Mouse (Mus musculus) retina, postnatal 1 day (tissue): ENCODE measurements around the gene Hist2h2bb.
"Not testable (repeated sequence)": the region's sequence is repeated elsewhere in the genome, so short reads cannot be mapped to it uniquely, and the experiment has no call there.

Experiments used
- DNase-seq: peaks from one replicate; pipeline ENCODE4 v3.0.0-alpha.2; 2012

The Hist2h2bb gene

GRCm38 (mm10) chr3:96264404-96264949 lies 5.1 kb upstream of the Hist2h2bb start:
- peak; percentile 11 for DNase-seq

DNA sequence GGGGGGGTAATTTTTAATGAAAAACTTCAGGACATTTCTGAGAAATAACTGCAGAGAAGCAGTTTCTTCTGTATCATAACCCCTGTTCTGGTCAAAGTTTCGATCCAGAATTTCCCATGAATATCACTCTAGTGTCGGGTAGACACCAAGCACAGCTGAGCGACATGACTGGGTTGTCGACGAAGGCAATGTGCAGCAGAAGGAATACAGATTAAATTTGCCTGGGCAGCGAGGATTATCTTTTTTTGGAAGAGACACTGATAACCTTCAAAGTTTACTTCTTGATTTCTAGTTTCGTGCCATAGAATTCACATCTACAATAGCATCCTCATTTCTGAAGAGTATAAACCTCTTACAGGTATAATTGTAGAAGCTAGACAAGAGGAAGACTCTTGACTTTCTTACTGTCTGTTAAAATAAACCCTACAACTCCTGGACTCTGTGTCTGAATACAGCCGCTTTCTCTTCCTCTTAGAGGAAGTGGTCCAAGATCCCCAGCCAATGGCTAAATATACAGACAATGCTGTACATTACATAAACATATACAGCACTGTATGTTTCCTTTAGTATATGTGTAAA lies 3.3 kb upstream of the Hist2h2bb start:
- DNase-seq: no peak

GRCm38 (mm10) chr3:96267541-96267940 lies 2.0 kb upstream of the Hist2h2bb start:
- DNase-seq: no peak

DNA sequence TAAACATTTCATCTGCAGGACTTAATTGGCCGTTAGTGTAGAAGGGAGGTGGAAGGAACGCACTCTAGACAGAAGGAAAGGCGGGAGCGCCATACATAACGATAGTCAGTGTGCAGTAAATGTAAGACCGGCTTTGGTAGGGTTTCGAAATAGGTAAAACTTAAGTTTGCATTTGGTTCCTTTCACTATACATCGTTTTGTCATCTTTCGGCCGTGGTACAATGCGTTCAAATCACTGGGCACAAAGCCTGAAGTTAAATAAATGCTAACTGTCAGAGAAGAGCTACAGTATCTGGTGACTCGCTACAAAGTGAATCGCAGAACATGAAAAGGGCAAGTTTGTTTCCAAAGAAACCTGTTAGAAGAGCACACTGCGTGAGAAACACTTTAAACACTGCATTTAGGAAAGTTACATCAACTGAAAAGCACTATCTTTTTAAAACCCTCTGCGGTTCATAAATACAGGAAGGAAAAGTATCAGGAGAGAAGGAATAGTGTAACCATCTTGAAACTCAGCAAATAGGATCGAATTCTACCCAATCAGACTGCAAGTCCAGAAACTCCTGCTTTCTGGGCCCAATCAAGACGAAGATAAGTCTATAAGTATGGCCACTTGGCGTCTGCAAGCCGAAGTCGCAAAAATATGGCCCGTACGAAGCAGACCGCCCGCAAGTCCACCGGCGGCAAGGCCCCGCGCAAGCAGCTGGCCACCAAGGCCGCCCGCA lies 1.3 kb upstream of the Hist2h2bb start, which contains the start of gene Hist2h3b:
TSS of gene Hist2h3b (plus strand) at position 604 of the 725 bp plus-strand sequence.
- DNase-seq: peak; percentile 94

DNA sequence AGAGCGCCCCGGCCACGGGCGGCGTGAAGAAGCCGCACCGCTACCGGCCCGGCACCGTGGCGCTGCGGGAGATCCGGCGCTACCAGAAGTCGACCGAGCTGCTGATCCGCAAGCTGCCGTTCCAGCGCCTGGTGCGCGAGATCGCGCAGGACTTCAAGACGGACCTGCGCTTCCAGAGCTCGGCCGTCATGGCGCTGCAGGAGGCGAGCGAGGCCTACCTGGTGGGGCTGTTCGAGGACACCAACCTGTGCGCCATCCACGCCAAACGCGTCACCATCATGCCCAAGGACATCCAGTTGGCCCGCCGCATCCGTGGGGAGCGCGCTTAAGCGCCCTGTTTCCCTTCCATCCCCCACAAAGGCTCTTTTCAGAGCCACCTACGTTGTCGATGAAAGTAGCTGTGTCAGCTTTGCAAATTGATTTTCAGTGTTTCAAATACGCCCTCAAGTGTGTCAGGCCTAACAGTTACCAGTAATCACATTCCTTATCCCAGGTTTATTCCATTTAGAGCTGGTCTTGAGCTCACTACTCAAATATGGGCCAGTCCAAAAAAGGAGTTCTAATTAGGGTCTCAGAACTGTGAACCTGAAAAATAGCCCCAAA lies 675 bp upstream of the Hist2h2bb start:
- DNase-seq: not testable (repeated sequence)

DNA sequence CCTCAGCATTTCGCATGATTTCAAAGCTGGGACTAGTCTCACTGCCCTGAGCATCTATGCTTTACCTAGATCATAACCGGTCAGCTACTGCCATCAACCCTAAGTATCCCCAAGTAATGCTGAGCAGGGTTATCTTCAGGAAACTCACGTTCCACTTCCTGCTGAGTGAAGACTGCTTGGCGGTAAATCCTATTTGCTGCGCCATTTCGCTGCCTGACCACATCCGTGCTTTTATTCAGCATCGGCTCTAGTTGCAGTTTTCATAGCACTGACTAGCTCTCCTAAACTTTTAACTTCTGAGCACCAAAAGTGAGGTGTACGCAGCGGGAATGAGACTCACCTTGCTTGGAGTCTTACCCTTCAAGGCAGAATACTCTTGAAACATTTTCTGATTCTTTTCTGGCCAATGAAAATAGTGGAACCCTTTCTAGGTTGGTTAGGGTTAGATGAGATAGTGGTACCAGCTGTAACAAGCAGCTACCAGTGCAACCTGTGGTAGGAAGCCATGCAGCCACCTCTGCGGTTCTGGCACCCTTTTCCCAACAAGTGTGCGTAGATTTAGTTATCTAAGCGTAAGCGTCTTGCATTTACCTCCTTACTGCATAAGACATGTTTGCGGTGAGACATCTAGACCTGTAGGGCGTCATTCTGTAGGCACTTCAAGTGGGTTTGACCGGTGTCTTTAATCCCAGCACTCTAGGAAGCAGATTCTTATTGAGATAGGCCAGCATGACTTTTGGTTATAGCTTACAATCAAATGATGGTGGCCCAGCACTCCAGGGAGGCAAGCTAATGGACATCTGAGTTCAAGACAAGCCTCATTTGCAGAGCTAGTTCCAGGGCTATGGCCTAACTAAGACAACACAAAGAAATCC lies 4.3 kb downstream of the Hist2h2bb start:
- DNase-seq: no peak

GRCm38 (mm10) chr3:96277428-96277799 lies 7.9 kb downstream of the Hist2h2bb start:
- peak; percentile 64 for DNase-seq

DNA sequence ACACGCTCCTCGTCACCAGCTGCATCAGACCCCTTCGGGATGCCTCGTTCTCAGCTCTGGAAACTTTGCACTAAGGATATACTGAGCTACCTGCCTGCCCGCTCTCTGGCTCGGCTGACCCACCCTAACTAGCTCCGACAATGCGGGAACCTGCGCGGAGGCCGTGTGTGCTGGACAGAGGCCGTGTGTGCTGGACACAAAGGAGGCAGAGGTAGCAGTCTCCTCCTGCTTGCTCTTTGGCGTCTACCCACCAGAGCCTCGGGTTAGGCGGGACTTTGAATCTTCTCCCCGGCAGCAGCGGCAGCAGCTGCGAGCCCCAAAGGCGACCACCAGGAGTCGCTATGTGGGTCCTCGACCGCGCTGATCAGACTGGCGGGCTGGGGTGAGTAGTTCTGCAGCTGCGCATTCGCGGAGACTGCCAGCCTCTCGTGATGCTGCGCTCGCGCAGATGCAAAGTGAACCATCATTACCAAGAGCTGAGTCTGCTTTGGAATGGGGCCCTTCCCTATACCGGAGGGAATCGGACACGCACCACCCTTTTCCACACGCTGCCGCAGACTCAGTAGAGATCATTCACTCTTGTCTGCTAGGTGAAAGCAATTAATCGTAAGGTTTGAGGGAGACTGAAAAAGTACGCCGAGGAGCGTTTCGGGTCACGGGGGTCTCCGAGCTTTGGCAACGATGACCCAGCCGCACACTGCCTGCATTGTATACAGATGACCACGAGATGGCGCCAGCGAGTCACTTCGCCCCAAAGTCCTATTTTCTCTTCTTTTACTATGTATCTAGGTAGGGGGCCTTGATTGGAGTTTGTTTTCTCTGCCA lies 8.5 kb downstream of the Hist2h2bb start:
- DNase-seq: peak; percentile 96

DNA sequence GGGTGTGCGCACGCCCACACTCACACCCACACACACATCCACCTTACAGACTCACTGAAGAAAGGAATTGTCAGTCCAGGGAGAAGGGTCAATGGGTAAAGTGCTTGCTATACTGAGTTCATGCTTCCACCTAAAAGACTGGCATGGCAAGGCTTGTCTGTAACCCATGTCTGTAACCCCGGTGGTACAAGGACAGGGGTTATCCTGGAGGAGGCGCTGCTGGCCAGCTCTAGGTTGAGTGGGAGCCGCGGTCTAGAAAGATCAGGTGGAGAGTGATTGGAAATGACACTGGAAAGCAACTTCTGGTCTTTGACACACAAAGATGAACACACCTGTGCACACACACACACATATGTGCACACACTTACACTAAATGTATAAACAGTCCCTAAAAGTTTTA lies 11.1 kb downstream of the Hist2h2bb start:
- DNase-seq: no peak

DNA sequence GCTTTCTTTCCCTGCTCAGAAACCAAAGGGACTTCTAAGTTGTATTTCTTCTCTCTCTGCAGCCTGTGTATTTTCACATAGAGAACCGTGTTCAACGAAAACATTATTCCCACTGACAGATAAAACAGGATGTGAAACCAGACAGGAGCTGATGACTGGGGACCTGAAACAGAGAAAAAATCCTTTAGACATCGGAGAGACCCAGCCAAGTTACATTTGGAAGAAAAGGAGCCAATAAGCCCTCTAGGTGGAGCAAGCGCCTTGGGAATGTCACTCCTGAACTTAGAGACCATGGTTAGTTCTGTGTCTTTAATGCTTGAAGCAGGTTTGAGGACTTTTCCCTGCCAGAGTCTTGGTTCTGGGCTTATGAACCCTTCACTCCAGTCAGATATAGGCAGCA lies 14.9 kb downstream of the Hist2h2bb start:
- DNase-seq: peak; percentile 56

GRCm38 (mm10) chr3:96287334-96287733 lies 17.8 kb downstream of the Hist2h2bb start:
- not testable (repeated sequence) for DNase-seq

DNA sequence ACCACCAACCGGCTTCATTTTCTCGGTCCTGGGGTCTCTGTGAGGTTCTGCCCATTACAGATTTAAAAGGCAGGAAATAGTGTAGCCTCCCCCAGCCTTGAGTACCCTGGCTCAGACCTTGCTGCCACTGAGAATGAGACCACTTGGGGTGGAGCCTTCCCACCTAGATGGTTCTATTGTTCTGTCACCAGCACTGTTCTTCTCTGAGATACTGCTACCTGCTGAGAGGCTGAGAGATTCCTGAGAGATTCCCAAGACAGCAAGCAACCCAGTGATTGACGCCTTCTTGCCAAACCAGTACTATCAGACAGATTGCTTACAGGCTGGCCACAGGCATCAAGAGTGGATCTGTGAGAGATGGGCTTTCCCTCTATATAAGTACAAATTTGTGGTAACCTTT lies 19.6 kb downstream of the Hist2h2bb start:
- no peak for DNase-seq

DNA sequence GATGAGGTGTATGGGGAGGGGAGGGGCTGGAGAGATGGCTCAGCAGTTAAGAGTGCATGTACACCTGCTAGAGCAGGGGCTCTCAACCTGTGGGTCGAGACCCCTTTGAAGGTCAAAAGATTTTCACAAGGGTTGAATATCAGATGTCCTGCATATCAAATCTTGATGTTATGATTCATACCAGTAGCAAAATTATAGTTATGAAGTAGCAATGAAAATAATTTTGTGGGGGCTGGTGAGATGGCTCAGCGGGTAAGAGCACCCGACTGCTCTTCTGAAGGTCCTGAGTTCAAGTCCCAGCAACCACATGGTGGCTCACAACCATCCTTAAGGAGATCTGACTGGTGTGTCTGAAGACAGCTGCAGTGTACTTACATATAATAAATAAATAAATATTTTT lies 21.2 kb downstream of the Hist2h2bb start:
- DNase-seq: not testable (repeated sequence)

- no peak for DNase-seq
Measured at GRCm38 (mm10) chr3:96292641-96293040, 23.1 kb downstream of the Hist2h2bb start.

DNA sequence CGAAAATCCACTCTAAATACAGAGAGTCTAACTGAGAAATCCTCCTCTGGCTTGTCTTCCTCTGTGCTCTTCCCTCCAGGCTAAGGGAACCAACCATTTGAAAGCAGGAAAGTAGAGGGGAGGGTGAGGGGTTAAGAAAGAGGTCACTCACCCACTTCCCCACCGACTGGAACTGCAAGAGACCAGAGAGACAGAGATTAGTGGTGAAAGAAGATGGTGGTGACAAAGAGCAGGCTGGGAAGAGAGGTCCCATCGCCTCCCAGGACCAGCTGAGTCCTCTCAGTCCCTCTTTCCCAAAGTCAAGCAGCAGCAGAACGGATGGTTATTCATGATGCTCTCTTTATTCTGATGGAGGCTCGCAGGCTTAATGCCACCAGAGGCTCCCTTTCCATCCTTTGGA lies 23.8 kb downstream of the Hist2h2bb start:
- DNase-seq: no peak

- DNase-seq: no peak
Measured at GRCm38 (mm10) chr3:96293787-96294186, 24.2 kb downstream of the Hist2h2bb start, which contains the start of gene Fcgr1. Gene Fcgr1, minus strand, starts transcription at chr3:96293969.

GRCm38 (mm10) chr3:96298360-96298759 lies 28.8 kb downstream of the Hist2h2bb start:
- no peak for DNase-seq

DNA sequence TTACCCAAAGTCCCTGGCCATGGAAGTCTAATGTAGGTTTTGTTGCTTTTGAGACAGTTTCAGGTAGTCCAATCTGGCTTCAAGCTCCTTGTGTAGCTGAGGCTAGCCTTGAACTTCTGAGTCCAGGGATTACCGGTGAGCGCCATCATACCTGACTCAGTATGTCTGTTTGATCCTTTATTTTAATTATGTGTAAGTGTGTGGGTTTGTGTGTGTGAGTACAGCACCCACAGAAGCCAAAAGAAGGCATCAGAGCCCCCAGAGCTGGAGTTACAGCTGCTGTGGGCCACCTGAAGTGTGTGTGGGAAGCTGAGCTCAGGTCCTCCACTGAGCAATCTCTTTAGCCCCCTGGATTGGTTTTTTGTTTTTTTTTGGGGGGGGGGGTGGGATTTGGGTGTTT lies 30.0 kb downstream of the Hist2h2bb start:
- no peak for DNase-seq

DNA sequence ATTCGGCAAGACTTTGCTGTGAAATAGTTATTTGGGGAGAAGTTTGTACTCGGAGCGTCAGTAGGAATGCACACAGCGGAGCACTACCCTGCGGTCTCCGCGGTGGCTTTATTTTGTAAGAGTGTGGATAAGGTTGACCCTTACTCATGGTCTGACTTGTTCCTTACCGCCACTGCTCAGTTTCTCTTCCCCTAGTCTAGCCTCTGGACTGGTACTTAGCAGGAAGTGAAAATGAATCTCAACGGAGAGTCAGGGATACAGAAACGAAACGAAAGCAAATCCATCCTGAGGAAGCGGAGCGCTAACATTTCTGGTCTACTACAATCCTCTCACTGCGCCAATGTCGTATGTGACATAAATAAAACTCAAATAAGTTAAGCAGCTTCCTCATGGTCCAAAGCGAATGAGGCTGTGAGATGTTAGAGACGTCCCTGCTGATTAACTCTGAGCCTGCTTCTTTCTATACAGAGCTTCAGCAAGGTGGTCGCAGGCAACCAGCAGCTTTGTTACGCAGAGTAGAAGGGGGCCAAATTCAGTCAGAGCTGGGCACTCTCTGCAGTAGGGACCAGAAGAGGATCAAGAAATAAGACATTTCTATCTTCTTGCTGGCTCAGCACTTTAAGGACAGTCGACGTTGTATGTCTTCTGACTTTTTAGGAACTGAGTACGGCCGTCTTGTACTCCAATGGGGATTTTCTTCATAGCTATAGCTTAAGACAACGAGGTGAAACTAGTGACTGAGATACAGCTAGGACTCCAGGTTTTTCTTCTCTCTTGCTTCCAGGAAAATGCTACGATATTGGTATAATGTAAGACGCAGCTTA lies 31.4 kb downstream of the Hist2h2bb start:
- no peak for DNase-seq

GRCm38 (mm10) chr3:96302076-96302475 lies 32.5 kb downstream of the Hist2h2bb start:
- no peak for DNase-seq

DNA sequence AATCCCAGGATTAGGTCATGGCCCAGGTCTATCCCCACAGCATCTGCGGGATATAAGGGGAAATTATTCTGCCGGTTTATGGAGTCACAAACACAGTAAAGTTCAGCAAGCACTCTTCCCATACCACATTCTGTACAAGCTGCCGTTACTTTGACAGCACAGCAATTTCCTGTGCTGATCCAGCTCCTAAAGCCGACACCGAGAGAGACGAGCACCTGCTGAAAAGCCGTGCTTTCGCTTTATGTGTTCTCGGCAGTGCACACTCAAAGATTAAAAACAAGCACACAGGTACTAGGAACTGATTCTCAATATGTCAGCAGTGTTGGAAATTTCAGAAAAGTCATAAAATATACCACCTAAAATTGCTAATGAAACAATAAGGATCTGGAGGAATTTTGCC lies 37.0 kb downstream of the Hist2h2bb start:
- DNase-seq: no peak
